Mouse (Mus musculus) midbrain, postnatal 0 days (tissue): Measurements from ENCODE around the gene Ccdc88c. TPM values are rescaled to one million over a fixed set of nuclear protein-coding genes. Genes with fewer than 3 reads are reported as not detected.

Experiments used
- ATAC-seq: fragments of 200-750 bp; cut with Nextera tagmentation; 2 replicates; pipeline ENCODE4 v1.8.0; 2017; ENCODE audit warnings: moderate number of reproducible peaks, mild to moderate bottlenecking, moderate TSS enrichment, moderate library complexity; ENCODE audit not compliant: low FRiP score
- DNase-seq: peaks from one replicate; pipeline ENCODE4 v3.0.0-alpha.2; 2015; ENCODE audit warnings: low spot score
- H3K27ac ChIP-seq: fragments of 300-500 bp; sonication (generic); 2 replicates; pipeline ENCODE4 v1.5.1; 2014; ENCODE audit warnings: low read depth, mild to moderate bottlenecking, low read length, mixed read lengths
- H3K27me3 ChIP-seq: fragments of 300-500 bp; sonication (generic); 2 replicates; pipeline ENCODE4 v1.6.1; 2014; ENCODE audit warnings: low read length, control low read depth, mixed read lengths; ENCODE audit not compliant: insufficient read depth
- H3K36me3 ChIP-seq: fragments of 300-500 bp; sonication (generic); 2 replicates; pipeline ENCODE4 v1.6.1; 2014; ENCODE audit warnings: low read length, control low read depth, mixed read lengths; ENCODE audit not compliant: insufficient read depth
- H3K4me1 ChIP-seq: fragments of 300-500 bp; sonication (generic); 2 replicates; pipeline ENCODE4 v1.6.1; 2014; ENCODE audit warnings: mild to moderate bottlenecking, control low read depth, antibody characterized with exemption, low read length, mixed read lengths; ENCODE audit not compliant: insufficient read depth
- H3K4me2 ChIP-seq: fragments of 300-500 bp; sonication (generic); 2 replicates; pipeline ENCODE4 v1.6.1; 2014; ENCODE audit warnings: low read depth, mild to moderate bottlenecking, low read length, mixed read lengths; ENCODE audit not compliant: poor library complexity, severe bottlenecking
- H3K4me3 ChIP-seq: fragments of 300-500 bp; sonication (generic); 2 replicates; pipeline ENCODE4 v1.5.1; 2014; ENCODE audit warnings: low read depth, mild to moderate bottlenecking, low read length, moderate library complexity
- H3K9ac ChIP-seq: fragments of 300-500 bp; sonication (generic); replicated peaks from 2 replicates; pipeline ENCODE4 v1.6.1; 2014; ENCODE audit warnings: mild to moderate bottlenecking, low read length, moderate library complexity, mixed read lengths; ENCODE audit not compliant: poor library complexity, severe bottlenecking
- H3K9me3 ChIP-seq: fragments of 300-500 bp; sonication (generic); 2 replicates; pipeline ENCODE4 v1.6.1; 2016; ENCODE audit warnings: low read length, control low read depth
- CTCF ChIP-seq: IDR thresholded peaks from 2 replicates; pipeline ENCODE4 v1.5.1; 2016; ENCODE audit warnings: antibody characterized with exemption, mild to moderate bottlenecking
- WGBS: fragments of 180-500 bp; shearing (Covaris S2); extraction: QIAGEN DNeasy Blood & Tissue Kit; methylation state at CpG from one replicate; pipeline ENCODE4 v1.1.7; 2014; 5-methylcytosine and 5-hydroxymethylcytosine counted together
- polyA plus RNA-seq: library from polyadenylated mRNA; unstranded; fragments of >200 nt; fragmentation: Nextera tagmentation; extraction: Ambion mirVana; gene quantifications from 2 replicates; pipeline ENCODE4 v1.2.1, GENCODE M21; 2015
- total RNA-seq: library from RNA; depleted of rRNA; stranded (reverse); fragments of >200 nt; gene quantifications from 2 replicates; pipeline ENCODE4 v1.2.3, GENCODE M21; 2014

Ccdc88c gene
- total and polyA plus RNA-seq, 2 experiments from 2014 or later = 12.6 to 24.8 TPM

DNA sequence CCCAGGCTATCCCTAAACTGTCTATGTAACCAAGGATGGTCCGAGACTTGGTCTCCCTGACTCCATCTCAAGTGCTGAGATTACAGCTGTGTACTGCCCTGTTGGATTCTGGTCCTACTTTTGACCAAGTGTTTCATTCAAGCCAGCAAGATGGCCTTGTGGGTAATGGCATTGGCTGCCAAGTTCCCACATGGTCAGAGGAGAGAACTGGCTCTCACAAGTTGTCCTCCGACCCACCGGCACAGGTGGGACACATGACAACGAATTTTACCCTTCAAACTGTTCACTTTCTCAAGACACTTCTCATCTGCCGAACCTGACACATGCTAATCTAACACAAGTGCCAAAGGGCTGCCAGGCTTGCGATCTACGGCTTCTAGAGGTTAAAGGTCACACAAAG, 9.4 kb downstream of the Ccdc88c start:
- Histone ChIP-seq H3K9me3 (no peaks in the 10 kb centered on the region), H3K36me3 (no peaks in the 10 kb centered on the region), H3K4me2 (no peak overlapping the region), H3K27ac (no peak overlapping the region), H3K4me1 (peaks cover 5% of the 10 kb centered on the region; the same call in 1 of the 2 replicates), H3K4me3 (no peak overlapping the region), H3K27me3 (no peaks in the 10 kb centered on the region), H3K9ac (no peak overlapping the region)
- WGBS = 90% methylated on average over 7 of the region's 7 CpGs
- TF ChIP-seq CTCF = no peak
- DNase-seq (no peak), ATAC-seq (no peak)

DNA sequence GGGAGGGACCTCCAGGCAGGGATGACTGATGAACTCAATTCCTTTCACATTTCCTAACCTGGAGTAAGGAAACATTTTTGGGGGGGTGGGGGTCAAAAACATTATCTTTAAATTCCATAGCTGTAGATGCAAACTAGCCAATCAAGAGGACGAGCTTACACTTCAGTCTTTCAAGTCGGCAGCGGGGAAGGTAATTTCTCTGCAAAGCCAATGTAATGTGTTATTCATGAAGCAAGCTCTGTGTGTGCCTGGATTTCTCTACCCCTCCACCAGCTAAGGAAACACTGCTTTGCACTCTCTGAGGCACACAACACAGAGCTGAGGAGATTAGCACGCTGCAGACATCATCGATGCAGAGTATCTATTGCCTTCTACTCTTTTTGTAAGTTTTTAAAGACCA, 9.8 kb downstream of the Ccdc88c start:
- ATAC-seq = no peak
- no peak overlapping the region for H3K4me2 ChIP-seq

DNA sequence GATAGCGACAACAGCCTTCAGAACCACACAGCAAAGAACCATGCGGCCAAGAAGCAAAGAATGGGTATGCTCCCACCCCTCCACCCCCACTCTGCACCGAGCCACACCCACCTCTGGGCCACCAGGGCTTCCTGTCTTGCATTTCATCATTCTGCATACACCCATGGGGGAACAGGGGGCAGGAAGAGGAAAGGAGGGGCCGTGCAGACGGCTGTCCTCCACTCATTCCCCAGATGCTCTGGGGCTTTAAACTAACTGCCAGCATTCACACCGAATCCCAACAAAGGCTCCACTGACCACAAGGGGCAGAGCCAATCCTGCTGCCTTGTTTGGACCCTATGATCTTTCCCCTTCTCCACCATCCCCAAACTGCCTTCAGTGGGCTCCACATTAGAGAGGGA, 10.9 kb downstream of the Ccdc88c start:
- Histone ChIP-seq H3K36me3 (no peaks in the 10 kb centered on the region), H3K9ac (no peak overlapping the region)
- TF ChIP-seq CTCF = peak; percentile 42; the same call in 1 of the 2 replicates

More for the DNA sequence above, 9.8 kb downstream of the Ccdc88c start:
- no peaks in the 10 kb centered on the region for H3K9me3 ChIP-seq
- no peak for TF ChIP-seq CTCF
- H3K27me3 ChIP-seq = no peaks in the 10 kb centered on the region
- peaks cover 5% of the 10 kb centered on the region; the same call in 1 of the 2 replicates for H3K4me1 ChIP-seq
- WGBS = 20% methylated on average over 5 of the region's 5 CpGs
- DNase-seq = no peak
- H3K36me3 ChIP-seq = no peaks in the 10 kb centered on the region
- no peak overlapping the region for H3K27ac ChIP-seq
- H3K9ac ChIP-seq = no peak overlapping the region
- H3K4me3 ChIP-seq = no peak overlapping the region

DNA sequence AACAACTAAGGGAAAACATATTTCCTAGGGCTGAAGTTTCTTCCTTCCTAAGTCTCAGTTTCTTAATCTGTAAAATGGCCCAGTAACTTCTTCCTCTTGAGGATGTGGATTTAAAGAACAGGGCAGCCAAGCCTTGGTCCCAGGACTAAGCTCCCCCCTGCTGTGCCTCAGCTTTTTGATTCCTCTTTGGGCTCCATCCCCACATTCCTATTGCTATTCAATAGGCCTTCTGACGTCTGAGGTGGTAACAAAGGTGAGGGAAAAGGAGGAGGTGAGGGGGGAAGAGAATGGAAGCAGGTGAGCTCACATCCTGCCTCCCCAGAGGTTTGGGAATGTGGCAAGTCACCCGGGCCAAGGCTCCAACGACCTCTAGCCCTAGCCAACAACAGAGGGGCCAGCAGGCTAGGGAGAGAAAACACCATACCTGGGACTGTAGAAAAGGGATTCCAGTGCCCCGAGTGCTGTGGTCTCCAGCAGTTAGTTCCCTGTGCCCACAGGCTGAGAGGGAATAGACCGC, 12.4 kb downstream of the Ccdc88c start:
- TF ChIP-seq CTCF = no peak
- Histone ChIP-seq H3K9me3 (no peaks in the 10 kb centered on the region), H3K36me3 (no peaks in the 10 kb centered on the region), H3K4me1 (peaks cover 9% of the 10 kb centered on the region; the same call in 1 of the 2 replicates), H3K27ac (no peak overlapping the region), H3K9ac (no peak overlapping the region), H3K27me3 (no peaks in the 10 kb centered on the region), H3K4me3 (no peak overlapping the region), H3K4me2 (no peak overlapping the region)
- DNase-seq (no peak), ATAC-seq (no peak)
- 42% methylated on average over 5 of the region's 5 CpGs for WGBS

More for the DNA sequence above, 10.9 kb downstream of the Ccdc88c start:
- Histone ChIP-seq H3K9me3 (no peaks in the 10 kb centered on the region), H3K27me3 (no peaks in the 10 kb centered on the region), H3K4me2 (no peak overlapping the region), H3K27ac (0 out of 2 replicates have a peak overlapping the region, but pooled peaks have one; percentile 8), H3K4me1 (peaks cover 3% of the 10 kb centered on the region; the same call in 1 of the 2 replicates), H3K4me3 (no peak overlapping the region)
- WGBS = 34% methylated on average over 6 of the region's 6 CpGs
- DNase-seq (no peak), ATAC-seq (0 out of 2 replicates have a peak, but pooled peaks have one; percentile 8)

DNA sequence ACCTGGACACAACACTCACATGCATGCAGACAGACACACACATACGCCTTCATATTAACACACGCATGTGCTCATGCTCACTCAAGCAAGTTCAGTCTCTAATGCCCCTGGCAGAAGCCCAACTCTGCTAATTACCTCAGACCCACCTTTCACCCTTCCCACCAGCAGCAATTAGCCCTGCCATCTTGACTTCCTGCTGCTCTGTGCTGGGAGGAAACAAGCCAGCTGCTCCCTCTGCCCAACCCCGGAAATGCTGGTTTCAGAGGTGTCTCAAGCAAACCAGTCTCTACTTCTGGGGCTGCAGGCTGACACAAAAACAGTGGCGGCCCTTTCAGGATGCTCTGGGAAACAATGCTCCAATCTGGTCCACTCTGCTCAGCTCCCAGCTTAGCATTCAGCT, 12.9 kb downstream of the Ccdc88c start:
- DNase-seq (peak; percentile 80), ATAC-seq (no peak; the same call in 1 of the 2 replicates)
- Histone ChIP-seq H3K9ac (no peak overlapping the region), H3K36me3 (no peaks in the 10 kb centered on the region), H3K4me2 (no peak overlapping the region), H3K4me3 (no peak overlapping the region), H3K27ac (no peak overlapping the region), H3K9me3 (no peaks in the 10 kb centered on the region), H3K4me1 (peaks cover 9% of the 10 kb centered on the region; the same call in 1 of the 2 replicates), H3K27me3 (no peaks in the 10 kb centered on the region)
- no peak for TF ChIP-seq CTCF
- 58% methylated on average over 4 of the region's 4 CpGs for WGBS

DNA sequence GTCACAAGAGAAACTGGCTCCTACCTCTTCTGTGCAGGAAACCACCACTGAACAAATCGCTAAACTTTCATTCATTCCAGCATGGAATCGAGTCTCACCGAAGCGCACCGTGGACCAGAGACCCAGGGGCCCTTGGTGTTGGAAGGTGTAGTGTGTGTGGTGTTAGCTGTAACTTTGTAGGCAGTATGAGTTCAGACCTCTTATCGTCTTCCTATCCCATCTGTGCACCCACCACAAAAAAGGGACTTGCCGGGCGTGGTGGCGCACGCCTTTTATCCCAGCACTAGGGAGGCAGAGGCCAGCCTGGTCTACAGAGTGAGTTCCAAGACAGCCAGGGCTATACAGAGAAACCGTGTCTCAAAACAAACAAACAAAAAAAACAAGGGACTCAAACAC, 13.7 kb downstream of the Ccdc88c start:
- ATAC-seq (no peak), DNase-seq (no peak)
- no peak overlapping the region for H3K27ac ChIP-seq
- peaks cover 9% of the 10 kb centered on the region; the same call in 1 of the 2 replicates for H3K4me1 ChIP-seq
- WGBS = 89% methylated on average over 11 of the region's 11 CpGs
- TF ChIP-seq CTCF = no peak
- H3K4me3 ChIP-seq = no peak overlapping the region
- H3K4me2 ChIP-seq = no peak overlapping the region
- no peaks in the 10 kb centered on the region for H3K9me3 ChIP-seq
- H3K27me3 ChIP-seq = no peaks in the 10 kb centered on the region
- H3K36me3 ChIP-seq = no peaks in the 10 kb centered on the region
- H3K9ac ChIP-seq = no peak overlapping the region
